In the genomic region with DNA sequence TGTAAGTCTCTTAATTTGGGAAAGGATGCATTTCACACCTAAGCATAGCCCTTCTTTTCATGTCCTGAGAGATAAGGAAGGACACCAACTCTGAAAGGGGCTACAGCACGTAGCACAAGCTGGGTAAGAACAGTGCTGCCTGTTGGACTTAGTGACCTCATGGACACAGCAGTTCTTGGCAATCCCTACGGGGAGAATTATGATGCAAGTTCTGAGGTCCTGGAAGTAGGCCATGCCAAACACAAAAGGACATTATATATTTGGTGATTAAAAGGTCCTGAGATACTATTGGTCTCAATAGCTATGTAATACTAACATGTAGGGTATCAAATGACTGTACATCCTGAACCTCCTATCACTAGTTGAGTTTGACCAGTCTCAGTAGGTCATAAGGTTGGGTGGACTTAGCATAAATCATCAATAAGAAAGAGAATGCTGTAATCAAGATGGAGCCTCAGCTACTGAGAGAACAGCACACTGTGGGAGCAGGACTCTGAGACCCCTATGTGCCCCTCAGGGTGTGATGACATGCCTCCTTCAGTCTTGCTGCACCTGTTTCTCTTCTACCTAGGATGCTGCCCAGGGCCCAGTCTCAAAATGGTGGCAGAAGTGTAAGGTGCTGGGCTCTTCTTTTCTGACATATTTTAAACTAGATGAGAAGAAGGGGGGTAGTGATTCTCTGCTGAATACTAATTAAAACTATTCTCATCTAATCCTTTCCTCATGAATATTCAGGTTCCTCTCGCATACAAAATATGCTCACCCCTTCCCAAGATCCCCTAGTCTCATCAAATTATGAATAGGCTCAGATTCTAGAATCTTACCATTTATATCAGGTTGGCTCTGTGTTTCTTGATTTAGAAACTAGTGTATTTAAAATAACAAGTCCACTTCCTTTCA, we compare ENCODE assay signal across 26 mouse cellular contexts.
DNase-seq lines count a peak whose midpoint lies in the region; ATAC-seq and TF ChIP-seq lines count a peak whose summit lies in the region.
"Had no signal": no experiment of that assay in that cellular context is flagged by ENCODE, and none has a peak within 500 bp of the region (broad histone marks: within the 10 kb centered on the region; RNA-seq: fewer than 3 reads in every experiment).

No protein-coding gene starts in this region.

- no peak overlapping the region for H3K9ac ChIP-seq in midbrain, embryonic 14.5 days (replicated peaks; ENCODE audit: low read length)
- H3K9ac ChIP-seq in midbrain, postnatal 0 days (replicated peaks; ENCODE audit: low read length, poor library complexity, severe bottlenecking): no peak overlapping the region
- no peak overlapping the region for H3K9ac ChIP-seq in forebrain, postnatal 0 days
- no peak overlapping the region for H3K9ac ChIP-seq in hindbrain, postnatal 0 days (replicated peaks; ENCODE audit: low read length)
- H3K9ac ChIP-seq: embryonic facial prominence, embryonic 13.5 days; heart, embryonic 12.5 days; hindbrain, embryonic 14.5 days; limb, embryonic 15.5 days; liver, embryonic 15.5 days; lung, embryonic 14.5 days; stomach, embryonic 15.5 days had no signal

- no peak for TF ChIP-seq CTCF in midbrain, postnatal 0 days (IDR thresholded peaks at IDR 0.05)
- no peak for TF ChIP-seq CTCF in forebrain, postnatal 0 days (IDR thresholded peaks at IDR 0.05; ENCODE audit: low read depth)
- TF ChIP-seq CTCF in hindbrain, postnatal 0 days (IDR thresholded peaks at IDR 0.05; ENCODE audit: low read depth): no peak

- no peaks in the 10 kb centered on the region for H3K9me3 ChIP-seq in midbrain, embryonic 14.5 days (ENCODE audit: control insufficient read depth, low read length)
- H3K9me3 ChIP-seq in midbrain, postnatal 0 days (ENCODE audit: low read length): no peaks in the 10 kb centered on the region
- no peaks in the 10 kb centered on the region for H3K9me3 ChIP-seq in forebrain, postnatal 0 days (ENCODE audit: low read length)
- H3K9me3 ChIP-seq in hindbrain, postnatal 0 days (ENCODE audit: low read length): no peaks in the 10 kb centered on the region
- H3K9me3 ChIP-seq: embryonic facial prominence, embryonic 13.5 days; heart, embryonic 12.5 days; limb, embryonic 10.5 days; limb, embryonic 15.5 days; liver, embryonic 15.5 days; stomach, embryonic 15.5 days had no signal

- H3K4me1 ChIP-seq in midbrain, embryonic 14.5 days (ENCODE audit: control insufficient read depth, insufficient read depth, low read length): 0 out of 2 replicates have a peak, but pooled peaks cover 5% of the 10 kb centered on the region
- no peaks in the 10 kb centered on the region for H3K4me1 ChIP-seq in midbrain, postnatal 0 days (ENCODE audit: insufficient read depth, low read length)
- H3K4me1 ChIP-seq in forebrain, postnatal 0 days (ENCODE audit: insufficient read depth): 0 out of 2 replicates have a peak, but pooled peaks cover 11% of the 10 kb centered on the region
- no peaks in the 10 kb centered on the region for H3K4me1 ChIP-seq in hindbrain, postnatal 0 days (ENCODE audit: insufficient read depth, low read length)
- H3K4me1 ChIP-seq: embryonic facial prominence, embryonic 13.5 days; heart, embryonic 12.5 days; limb, embryonic 10.5 days; limb, embryonic 15.5 days; liver, embryonic 15.5 days; stomach, embryonic 15.5 days had no signal

- peak; percentile 9 for DNase-seq in adrenal gland, adult 2 months
- no peak for DNase-seq in adrenal gland, adult 18-20 months (ENCODE audit: low spot score in 2 of 2)
- no peak for DNase-seq in frontal cortex, postnatal 36 days (ENCODE audit: low spot score in 2 of 2)
- peak; percentile 43 for DNase-seq in midbrain, embryonic 14.5 days
- DNase-seq in midbrain, postnatal 0 days (ENCODE audit: low spot score): no peak
- peak; percentile 31 for DNase-seq in forebrain, postnatal 0 days
- DNase-seq in hindbrain, postnatal 0 days (ENCODE audit: low spot score): no peak
- DNase-seq: cerebellum, adult 11-12 months; cerebellum, adult 9-11 months; gastrocnemius, postnatal 25 days; heart, adult 2 months; kidney, adult 11 months; kidney, postnatal 14 days; layer of hippocampus, adult 9-11 months; lung, embryonic 14.5 days; lung, postnatal 14 days had no signal

- no peak overlapping the region for H3K4me3 ChIP-seq in midbrain, embryonic 14.5 days (replicated peaks; ENCODE audit: low read depth, low read length)
- H3K4me3 ChIP-seq in midbrain, postnatal 0 days (ENCODE audit: low read depth, low read length): no peak overlapping the region
- H3K4me3 ChIP-seq in forebrain, postnatal 0 days (ENCODE audit: low read depth, low read length): no peak overlapping the region
- no peak overlapping the region for H3K4me3 ChIP-seq in hindbrain, postnatal 0 days (ENCODE audit: low read length)
- H3K4me3 ChIP-seq: embryonic facial prominence, embryonic 13.5 days; heart, adult 2 months; heart, embryonic 12.5 days; limb, embryonic 10.5 days; limb, embryonic 15.5 days; liver, embryonic 15.5 days; stomach, embryonic 15.5 days had no signal

- peak; percentile 50 for ATAC-seq in frontal cortex, adult (ENCODE audit: low TSS enrichment)
- no peak for ATAC-seq in midbrain, embryonic 14.5 days (ENCODE audit: low FRiP score, low TSS enrichment)
- no peak for ATAC-seq in midbrain, postnatal 0 days (ENCODE audit: low FRiP score)
- peak; percentile 83 for ATAC-seq in forebrain, postnatal 0 days
- ATAC-seq in hindbrain, postnatal 0 days: no peak
- ATAC-seq: inflammation-experienced regulatory T-cells, adult 6 months had no signal

- H3K4me2 ChIP-seq in midbrain, embryonic 14.5 days (ENCODE audit: low read length): no peak overlapping the region
- no peak overlapping the region for H3K4me2 ChIP-seq in midbrain, postnatal 0 days (ENCODE audit: low read depth, low read length, poor library complexity, severe bottlenecking)
- H3K4me2 ChIP-seq in forebrain, postnatal 0 days (ENCODE audit: low read depth): no peak overlapping the region
- H3K4me2 ChIP-seq in hindbrain, postnatal 0 days (ENCODE audit: low read depth, low read length): no peak overlapping the region
- H3K4me2 ChIP-seq: embryonic facial prominence, embryonic 13.5 days; heart, embryonic 12.5 days; hindbrain, embryonic 14.5 days; limb, embryonic 15.5 days; liver, embryonic 15.5 days; lung, embryonic 14.5 days; stomach, embryonic 15.5 days had no signal

- 0 out of 2 replicates have a peak overlapping the region, but pooled peaks have one; percentile 9 for H3K27ac ChIP-seq in midbrain, embryonic 14.5 days (replicated peaks; ENCODE audit: low read depth, low read length)
- H3K27ac ChIP-seq in midbrain, postnatal 0 days (ENCODE audit: low read depth, low read length): no peak overlapping the region
- H3K27ac ChIP-seq in forebrain, postnatal 0 days (ENCODE audit: low read depth, low read length): no peak overlapping the region
- H3K27ac ChIP-seq in hindbrain, postnatal 0 days: no peak overlapping the region
- H3K27ac ChIP-seq: embryonic facial prominence, embryonic 13.5 days; heart, adult 2 months; hindbrain, embryonic 14.5 days; limb, embryonic 10.5 days; limb, embryonic 15.5 days; liver, embryonic 15.5 days; stomach, embryonic 15.5 days had no signal

- 66% methylated on average over 3 of the region's 3 CpGs for WGBS in midbrain, embryonic 14.5 days
- WGBS in midbrain, postnatal 0 days: 64% methylated on average over 3 of the region's 3 CpGs
- WGBS in forebrain, postnatal 0 days: 45% methylated on average over 3 of the region's 3 CpGs
- WGBS in hindbrain, postnatal 0 days: 64% methylated on average over 3 of the region's 3 CpGs

- no peaks in the 10 kb centered on the region for H3K36me3 ChIP-seq in midbrain, embryonic 14.5 days (ENCODE audit: control insufficient read depth, insufficient read depth, low read length)
- no peaks in the 10 kb centered on the region for H3K36me3 ChIP-seq in midbrain, postnatal 0 days (ENCODE audit: insufficient read depth, low read length)
- H3K36me3 ChIP-seq in forebrain, postnatal 0 days (ENCODE audit: insufficient read depth): no peaks in the 10 kb centered on the region
- H3K36me3 ChIP-seq in hindbrain, postnatal 0 days (ENCODE audit: insufficient read depth, low read length): no peaks in the 10 kb centered on the region
- H3K36me3 ChIP-seq: embryonic facial prominence, embryonic 13.5 days; heart, embryonic 12.5 days; limb, embryonic 10.5 days; limb, embryonic 15.5 days; liver, embryonic 15.5 days; stomach, embryonic 15.5 days had no signal

- H3K27me3 ChIP-seq in midbrain, embryonic 14.5 days (ENCODE audit: control insufficient read depth, insufficient read depth, low read length): no peaks in the 10 kb centered on the region
- H3K27me3 ChIP-seq in midbrain, postnatal 0 days (ENCODE audit: insufficient read depth, low read length): no peaks in the 10 kb centered on the region
- no peaks in the 10 kb centered on the region for H3K27me3 ChIP-seq in forebrain, postnatal 0 days (ENCODE audit: insufficient read depth, low read length)
- no peaks in the 10 kb centered on the region for H3K27me3 ChIP-seq in hindbrain, postnatal 0 days (ENCODE audit: insufficient read depth, low read length)
- H3K27me3 ChIP-seq: CH12.LX; embryonic facial prominence, embryonic 13.5 days; heart, embryonic 12.5 days; limb, embryonic 15.5 days; liver, embryonic 15.5 days; stomach, embryonic 15.5 days had no signal

Comparison
In these comparisons a context has a peak if more than half of its experiments do, and no peak if none do; other contexts are left out.
1. DNase-seq: peak in adrenal gland, adult 2 months (single experiment), midbrain, embryonic 14.5 days (single experiment) and forebrain, postnatal 0 days (single experiment); none in adrenal gland, adult 18-20 months (0 of 2), frontal cortex, postnatal 36 days (0 of 2), midbrain, postnatal 0 days (single experiment) and hindbrain, postnatal 0 days (single experiment).
2. ATAC-seq: peak in frontal cortex, adult (single experiment) and forebrain, postnatal 0 days (single experiment); none in midbrain, embryonic 14.5 days (single experiment), midbrain, postnatal 0 days (single experiment) and hindbrain, postnatal 0 days (single experiment).